Mouse (Mus musculus) inflammation-experienced regulatory T-cells, adult 6 months (primary cell): ENCODE measurements around the gene St13. TPM values are rescaled to one million over a fixed set of nuclear protein-coding genes. Genes with fewer than 3 reads are reported as not detected.

Experiments used
- ATAC-seq: one replicate; pipeline ENCODE4 v1.8.0; 2017
- polyA plus RNA-seq, 3 experiments: library from polyadenylated mRNA; unstranded; fragments of 100-300 nt; shearing (Covaris generic); gene quantifications; one replicate each; pipeline ENCODE4 v1.2.1; 2017

St13 gene
- polyA plus RNA-seq, result 100 to 1,000 TPM; 170 to 193 (median 179) TPM

GRCm38 (mm10) chr15:81399638-81400315 lies at the start of gene St13, which contains the start of gene Xpnpep3:
Gene St13 (minus strand): TSS chr15:81400077.
Gene Xpnpep3 (plus strand): TSS chr15:81400138.
- peak; percentile 95 for ATAC-seq

DNA sequence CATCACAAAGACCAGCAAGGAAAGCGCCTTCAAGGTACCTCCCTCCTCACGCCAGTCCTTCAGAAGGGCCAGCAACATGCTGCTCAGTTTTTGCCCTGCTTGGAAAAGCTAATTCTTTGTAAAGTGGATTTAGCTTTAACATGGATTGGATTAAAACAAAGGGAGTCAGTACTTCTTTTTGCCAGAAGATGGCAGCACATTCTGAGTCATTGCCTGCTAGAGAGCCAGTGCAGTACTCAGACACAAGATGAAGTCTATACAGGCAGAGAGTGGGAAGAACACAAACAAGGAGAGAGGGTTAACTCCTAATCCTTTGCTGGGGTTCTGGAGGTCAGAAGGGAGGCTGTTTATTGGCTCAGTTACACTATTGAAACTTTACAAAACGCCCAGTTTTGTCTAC lies 48.6 kb upstream of the St13 start:
- ATAC-seq, result peak; percentile 50

GRCm38 (mm10) chr15:81439236-81439635 lies 39.4 kb upstream of the St13 start:
- ATAC-seq, result no peak

DNA sequence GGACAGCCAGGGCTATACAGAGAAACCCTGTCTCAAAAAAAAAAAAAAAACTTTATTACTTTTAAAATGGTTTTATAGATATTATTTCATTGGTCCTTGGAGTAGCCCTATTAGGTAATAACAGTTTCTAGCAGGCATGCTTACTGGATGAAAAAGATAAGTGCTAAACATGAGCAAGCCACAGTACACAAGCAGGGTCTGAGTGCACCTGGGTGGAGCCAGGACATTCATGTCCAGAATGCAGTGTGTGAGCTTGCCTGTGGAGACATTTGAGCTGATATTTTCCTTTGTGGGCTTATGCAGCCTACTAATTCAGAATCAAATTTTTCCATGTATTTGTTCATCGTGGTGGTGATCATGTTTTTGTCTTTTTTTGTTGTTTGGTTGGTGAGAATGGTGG lies 38.5 kb upstream of the St13 start:
- no peak for ATAC-seq

DNA sequence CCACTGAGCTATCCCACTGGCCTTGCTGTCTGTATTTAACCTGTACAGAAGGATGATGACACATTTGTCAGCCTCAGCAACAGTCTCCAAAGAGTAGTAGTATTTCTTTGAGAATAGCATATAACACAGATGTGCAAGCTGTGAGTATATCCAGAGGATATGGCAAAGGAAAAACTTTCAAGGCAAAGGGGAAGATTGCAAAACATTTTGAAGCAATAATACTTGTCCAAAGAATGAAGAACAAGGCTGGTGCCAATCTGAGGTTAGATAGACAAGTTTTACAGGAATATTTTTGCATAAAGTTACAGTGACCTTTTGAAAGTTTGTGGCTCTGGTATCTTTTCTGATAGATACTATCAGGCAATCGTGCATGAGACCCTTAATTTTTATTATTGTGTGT lies 31.3 kb upstream of the St13 start:
- no peak for ATAC-seq

DNA sequence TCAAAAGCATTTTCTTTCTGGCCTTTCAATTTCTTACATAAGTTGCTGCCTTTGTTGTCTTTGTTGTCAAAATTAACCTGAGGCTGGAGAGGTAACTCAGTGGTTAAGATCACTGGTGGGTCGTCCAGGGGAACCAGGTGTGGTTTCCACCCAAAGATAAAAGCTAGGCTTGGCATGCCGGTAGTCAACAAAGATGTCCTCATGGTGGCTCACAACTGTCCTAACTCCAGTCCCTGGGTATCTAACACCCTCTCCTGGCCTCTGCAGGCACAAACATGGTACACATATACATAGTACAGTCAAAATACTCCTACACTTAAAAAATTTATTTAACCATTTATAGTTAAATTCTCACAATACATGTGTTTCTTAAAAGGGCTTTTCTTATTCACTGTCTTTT lies 28.1 kb upstream of the St13 start:
- ATAC-seq, result no peak

DNA sequence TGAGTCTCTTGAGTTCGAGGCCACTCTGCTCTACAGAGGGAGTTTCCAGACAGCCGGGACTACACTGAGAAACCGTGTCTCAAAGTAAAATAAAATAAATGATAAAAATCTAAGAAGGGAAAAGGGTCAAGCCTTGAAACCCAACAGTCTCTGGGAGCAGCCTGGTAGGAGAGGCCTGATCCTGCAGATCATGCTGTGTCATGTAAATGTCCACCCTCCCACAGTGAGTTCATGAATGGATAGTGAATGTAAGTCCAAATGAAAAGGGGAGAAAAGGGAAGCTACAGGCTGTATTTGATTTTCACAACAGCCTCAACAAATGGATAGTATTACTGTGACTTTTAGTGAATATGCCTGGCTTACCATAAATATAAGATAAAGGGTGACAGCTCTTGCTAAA lies 25.4 kb upstream of the St13 start:
- no peak for ATAC-seq

- no peak for ATAC-seq
Observed at GRCm38 (mm10) chr15:81422156-81422681, 22.3 kb upstream of the St13 start.

DNA sequence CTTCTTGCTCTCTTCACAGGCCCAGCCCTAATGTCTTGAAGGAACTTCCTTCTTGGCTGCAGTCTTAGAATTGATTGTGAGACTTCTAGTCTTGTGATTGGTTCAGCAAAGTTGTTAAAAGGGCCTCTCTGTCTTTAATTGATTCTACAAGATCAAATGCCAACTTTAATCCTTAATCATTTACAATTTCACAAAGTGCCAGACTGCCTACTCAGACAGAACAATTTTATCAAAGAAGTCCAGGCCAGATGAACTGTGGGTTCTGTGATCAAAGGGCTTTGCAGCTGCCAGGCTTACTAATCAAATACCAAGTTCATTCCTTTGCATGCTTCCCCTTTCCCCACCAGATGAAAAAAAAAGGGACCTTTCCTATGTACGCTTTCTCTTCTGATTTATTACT lies 21.6 kb upstream of the St13 start:
- ATAC-seq, result no peak

DNA sequence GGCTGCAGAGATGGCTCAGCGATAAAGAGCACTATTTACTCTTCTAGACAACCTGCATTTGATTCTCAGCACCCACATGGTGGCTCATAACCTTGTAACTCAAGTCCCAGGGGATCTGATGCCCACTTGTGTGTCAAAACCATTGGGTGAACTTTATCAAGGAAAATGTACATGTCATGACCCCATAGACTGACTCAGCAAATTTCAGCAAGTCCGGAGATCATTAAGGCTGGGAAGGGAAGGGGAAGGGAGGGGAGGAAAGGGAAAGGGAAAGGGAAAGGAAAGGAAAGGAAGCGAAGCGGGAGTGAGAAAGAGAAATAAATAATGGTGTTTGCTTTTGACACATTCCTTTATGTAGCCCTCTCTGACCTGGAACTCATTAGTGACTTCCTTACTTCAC lies 18.2 kb upstream of the St13 start:
- ATAC-seq, result no peak

DNA sequence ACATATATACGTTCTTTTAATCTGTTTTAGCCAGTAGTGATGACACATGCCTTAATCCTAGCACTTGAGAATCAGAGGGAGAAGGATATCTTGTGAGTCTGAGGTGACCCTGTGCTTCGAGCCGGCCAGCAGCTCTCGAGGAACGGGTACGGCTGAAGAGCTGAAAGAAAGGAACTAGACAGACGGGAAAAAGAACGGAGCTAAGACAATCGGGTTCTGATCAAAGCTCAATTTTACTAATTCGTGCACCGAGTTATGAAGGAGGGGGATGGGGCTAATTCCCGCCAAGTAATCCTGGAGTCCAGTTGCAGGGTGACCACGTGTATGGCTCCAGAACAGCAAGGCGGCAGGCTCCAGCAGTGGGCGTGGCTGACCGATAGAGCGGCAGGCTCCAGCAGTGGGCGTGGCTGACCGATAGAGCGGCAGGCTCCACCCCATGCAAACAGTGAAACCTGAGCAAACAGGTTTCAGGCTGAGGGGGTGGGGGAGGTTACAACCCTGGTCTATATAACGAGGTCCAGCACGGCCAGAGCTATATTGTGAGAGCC lies 17.0 kb upstream of the St13 start:
- peak; percentile 60 for ATAC-seq

- ATAC-seq, result no peak
Observed at GRCm38 (mm10) chr15:81408199-81408598, 8.3 kb upstream of the St13 start, which contains the start of gene Dnajb7. Gene Dnajb7 (minus strand): TSS chr15:81408299.

DNA sequence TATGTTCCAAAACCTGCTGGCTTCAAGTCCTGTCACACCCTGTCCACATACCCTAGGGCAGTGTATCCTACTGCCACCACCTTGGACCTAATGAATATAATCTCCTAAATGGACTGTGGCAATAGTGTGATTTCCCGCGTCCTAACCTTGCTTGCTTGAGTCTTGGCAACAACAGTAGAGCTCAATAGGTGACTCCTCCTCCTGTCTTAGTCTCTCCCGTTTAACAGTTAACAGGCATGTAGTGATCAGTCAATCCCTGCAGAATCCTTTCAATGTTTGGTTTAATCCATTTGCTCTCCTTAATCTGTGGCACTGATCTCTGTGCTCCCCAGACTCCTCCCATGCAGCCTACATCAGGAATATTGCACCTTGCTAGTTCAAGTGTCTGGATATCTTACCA lies 5.1 kb upstream of the St13 start:
- ATAC-seq, result no peak

DNA sequence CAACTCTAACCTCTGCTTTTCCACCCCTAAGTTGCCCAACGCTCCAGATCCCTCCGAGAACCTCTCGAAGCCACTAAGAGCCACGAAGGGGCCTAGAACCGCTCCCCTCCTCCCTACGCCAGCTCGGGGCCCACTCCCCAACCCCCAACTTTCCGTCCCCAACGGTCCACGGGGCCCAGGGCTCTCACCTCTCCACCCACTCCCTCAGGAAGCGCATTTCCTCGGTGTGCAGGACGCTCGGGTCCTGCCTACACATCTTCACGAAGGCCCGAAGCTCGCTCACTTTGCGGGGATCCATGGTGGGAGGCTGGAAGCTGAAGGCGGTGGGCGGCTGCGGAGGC lies 610 bp downstream of the St13 start:
- peak; percentile 64 for ATAC-seq

DNA sequence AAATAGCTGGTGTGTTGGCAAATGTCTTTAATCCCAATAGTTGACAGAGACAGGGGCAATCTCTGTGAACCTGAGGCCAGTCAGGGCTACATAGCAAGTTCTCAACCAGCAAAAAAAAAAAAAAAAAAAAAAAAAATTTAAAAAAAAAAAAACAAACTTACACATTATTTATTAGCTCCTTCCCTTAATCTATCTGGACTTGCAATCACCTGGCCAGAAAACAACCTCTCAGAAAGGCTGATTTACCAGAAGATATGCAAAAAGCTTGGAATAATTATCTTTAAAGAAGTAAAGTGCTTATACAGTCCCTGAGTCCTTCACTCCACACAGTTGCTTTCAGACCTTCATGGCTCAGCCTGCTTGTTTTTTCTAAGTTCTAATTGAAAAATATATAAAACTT lies 1.7 kb downstream of the St13 start:
- no peak for ATAC-seq

DNA sequence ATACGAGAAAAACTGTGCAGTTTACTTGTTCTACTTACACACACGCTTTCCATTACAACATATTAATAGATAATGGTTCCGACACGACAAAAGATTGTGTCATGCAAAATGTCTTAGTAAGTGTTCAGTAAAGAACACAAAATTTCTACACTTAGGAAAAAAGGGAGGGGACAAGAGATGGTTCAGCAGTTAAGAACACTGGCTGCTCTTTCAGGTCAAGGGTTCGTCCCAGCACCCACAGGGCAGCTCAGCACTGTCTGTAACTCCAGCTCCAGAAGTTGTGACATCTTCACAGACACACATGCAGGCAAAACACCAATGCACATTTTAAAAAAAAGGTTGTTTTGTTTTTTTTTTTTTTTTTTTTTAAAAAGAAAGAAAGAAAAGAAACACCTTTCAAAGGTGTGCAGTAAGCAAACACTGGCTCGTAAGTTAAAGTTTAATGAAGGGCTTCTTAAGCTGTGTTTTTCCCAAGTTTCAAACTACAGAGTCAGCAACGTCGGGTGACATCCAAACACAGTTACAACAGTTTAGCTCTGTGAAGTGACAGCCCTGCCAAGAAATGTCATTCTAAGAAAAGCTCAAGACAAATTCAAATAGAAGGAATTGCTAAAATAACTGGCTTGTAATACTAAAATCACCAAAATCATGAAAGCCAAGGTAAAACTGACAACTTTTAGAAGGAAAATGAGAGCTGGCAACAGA lies 5.5 kb downstream of the St13 start:
- no peak for ATAC-seq

DNA sequence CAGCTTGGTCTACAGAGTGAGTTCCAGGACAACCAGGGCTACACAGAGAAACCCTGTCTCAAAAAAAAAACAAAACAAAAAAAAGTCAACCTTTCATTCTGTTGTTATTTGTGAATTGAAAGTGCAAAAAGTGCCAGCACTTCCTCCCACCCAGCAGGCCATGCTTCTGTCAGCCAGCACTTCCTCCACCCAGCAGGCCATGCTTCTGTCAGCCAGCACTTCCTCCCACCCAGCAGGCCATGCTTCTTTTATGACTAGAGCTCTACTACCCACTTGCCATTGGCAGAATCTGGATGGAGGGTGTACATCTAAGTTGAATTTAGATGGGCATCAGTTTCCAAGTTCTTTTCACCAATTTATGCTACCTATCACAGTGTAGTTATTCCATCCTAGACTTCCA lies 6.9 kb downstream of the St13 start:
- peak; percentile 71 for ATAC-seq

DNA sequence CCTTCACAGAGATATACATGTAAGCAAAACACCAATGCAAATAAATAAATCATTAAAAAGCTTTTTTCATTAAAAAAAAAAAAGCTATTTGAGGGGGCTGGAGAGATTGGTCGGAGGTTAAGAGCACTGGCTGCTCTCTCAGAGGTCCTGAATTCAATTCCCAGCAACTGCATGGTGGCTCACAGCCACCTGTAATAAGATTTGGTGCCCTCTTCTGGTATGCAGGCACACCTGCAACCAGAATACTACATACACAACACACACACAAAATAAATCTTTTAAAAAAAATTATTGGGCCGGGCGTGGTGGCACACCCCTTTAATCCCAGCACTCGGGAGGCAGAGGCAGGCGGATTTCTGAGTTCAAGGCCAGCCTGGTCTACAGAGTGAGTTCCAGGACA lies 13.6 kb downstream of the St13 start:
- no peak for ATAC-seq

DNA sequence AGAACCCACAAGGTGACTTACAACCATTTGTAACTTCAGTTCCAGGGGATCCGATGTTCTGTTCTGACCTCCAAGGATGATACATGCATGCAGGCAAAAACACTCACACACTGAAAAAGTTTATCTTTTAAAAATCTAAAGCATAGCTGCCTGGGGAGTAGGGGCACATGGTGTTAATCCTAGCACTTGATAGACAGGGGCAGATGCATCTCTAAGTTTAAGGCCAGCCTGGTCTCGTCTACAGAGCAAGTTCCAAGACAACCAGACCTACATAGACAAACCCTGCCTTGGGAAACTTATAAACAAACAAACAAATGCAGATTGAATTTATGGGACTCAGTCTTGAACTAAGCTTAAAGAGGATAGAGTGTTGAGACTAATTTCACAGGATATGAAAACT lies 21.0 kb downstream of the St13 start:
- ATAC-seq, result no peak

DNA sequence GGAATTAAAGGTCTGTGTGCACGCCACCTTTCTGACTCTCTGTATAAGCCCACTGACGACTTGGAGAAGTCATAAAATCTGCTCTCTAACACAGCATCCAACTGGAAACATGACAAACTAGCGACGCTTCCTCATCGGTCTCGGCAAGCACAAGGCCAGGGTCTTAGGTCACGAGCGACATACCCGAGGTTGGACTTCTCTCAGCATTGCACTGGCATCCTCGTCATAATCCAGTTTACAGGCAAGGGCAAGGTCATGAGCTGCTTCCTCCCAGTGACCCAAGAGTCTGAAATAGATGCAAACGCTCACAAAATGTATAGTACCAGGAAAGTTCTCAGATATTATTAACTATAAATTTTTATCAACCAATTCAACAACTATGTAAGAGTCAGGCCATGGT lies 25.3 kb downstream of the St13 start:
- no peak for ATAC-seq

GRCm38 (mm10) chr15:81370356-81370755 lies 29.5 kb downstream of the St13 start:
- no peak for ATAC-seq

GRCm38 (mm10) chr15:81368601-81369000 lies 31.3 kb downstream of the St13 start:
- ATAC-seq, result no peak

DNA sequence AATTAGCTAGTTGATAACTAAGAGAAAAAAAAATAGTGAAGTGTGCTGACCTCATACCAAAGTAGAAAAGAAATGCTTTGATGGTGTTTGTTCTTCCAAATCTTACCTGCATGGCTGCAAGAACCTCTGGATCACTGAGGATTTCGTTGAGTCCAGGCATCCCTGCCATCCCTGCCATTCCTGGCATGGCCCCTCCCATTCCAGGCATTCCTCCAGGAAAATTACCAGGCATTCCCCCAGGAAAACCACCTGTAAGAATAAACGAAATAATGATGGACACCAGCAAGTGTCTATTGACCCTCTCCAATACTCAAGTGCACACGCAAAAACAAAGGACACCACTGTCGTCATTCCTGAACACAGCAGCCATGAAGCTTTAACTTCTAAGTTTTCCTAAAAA lies 33.6 kb downstream of the St13 start:
- ATAC-seq, result no peak

DNA sequence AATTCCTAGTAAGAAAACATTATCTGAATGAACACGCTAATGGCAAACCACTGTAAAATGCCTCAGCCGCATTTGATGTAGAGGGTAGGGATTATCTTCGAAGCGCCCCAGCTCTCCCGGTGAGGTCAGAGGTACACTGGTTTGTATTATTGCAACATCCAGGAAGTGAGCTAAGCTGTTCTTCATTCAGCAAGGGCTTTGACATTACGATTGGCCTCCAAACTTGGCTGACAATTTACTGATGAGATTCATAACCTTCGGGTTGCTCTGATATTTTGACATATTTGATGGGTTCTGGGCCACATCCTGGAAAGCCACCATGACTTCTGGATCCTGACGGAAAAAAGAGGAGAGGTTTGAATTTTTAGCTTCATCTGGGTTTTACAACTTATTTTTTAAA lies 34.6 kb downstream of the St13 start:
- ATAC-seq, result no peak
